Mouse (Mus musculus): ENCODE results near the gene Tfcp2. TPM values are rescaled to one million over a fixed set of nuclear protein-coding genes. Genes with fewer than 3 reads are reported as not detected.
A peak's percentile ranks its signal among the peaks of the same experiment; 100 is the strongest.

Tfcp2 gene
- polyA plus RNA-seq, 1 experiment from 2014 or later: 10.9 TPM

GRCm38 (mm10) chr15:100487050-100487449, 64.8 kb downstream of the Tfcp2 start:
- Histone ChIP-seq H3K79me2 (ENCODE audit: inconsistent target) (no peaks in the 10 kb centered on the region), H3K36me3 (ENCODE audit: inconsistent target) (0 out of 2 replicates have a peak, but pooled peaks cover 9% of the 10 kb centered on the region), H3K27ac (no peak overlapping the region), H3K4me3 (ENCODE audit: inconsistent target) (no peak overlapping the region)
- WGBS (ENCODE audit: missing documents): 72% methylated on average over 2 of the region's 2 CpGs

GRCm38 (mm10) chr15:100486450-100486849, 65.4 kb downstream of the Tfcp2 start:
- Histone ChIP-seq H3K36me3 (ENCODE audit: inconsistent target) (0 out of 2 replicates have a peak, but pooled peaks cover 15% of the 10 kb centered on the region), H3K79me2 (ENCODE audit: inconsistent target) (no peaks in the 10 kb centered on the region), H3K4me3 (ENCODE audit: inconsistent target) (no peak overlapping the region), H3K27ac (no peak overlapping the region)
- WGBS (ENCODE audit: missing documents): 97% methylated on average over 6 of the region's 7 CpGs

- Histone ChIP-seq H3K79me2 (ENCODE audit: inconsistent target) (no peaks in the 10 kb centered on the region), H3K36me3 (ENCODE audit: inconsistent target) (0 out of 2 replicates have a peak, but pooled peaks cover 22% of the 10 kb centered on the region), H3K4me3 (ENCODE audit: inconsistent target) (no peak overlapping the region), H3K27ac (no peak overlapping the region)
- 77% methylated on average over 3 of the region's 3 CpGs for WGBS (ENCODE audit: missing documents)
Measured at GRCm38 (mm10) chr15:100485576-100485975, 66.2 kb downstream of the Tfcp2 start.

- WGBS (ENCODE audit: missing documents): 87% methylated on average over 4 of the region's 4 CpGs
- no peak overlapping the region for H3K27ac ChIP-seq
- no peak overlapping the region for H3K4me3 ChIP-seq (ENCODE audit: inconsistent target)
- no peaks in the 10 kb centered on the region for H3K79me2 ChIP-seq (ENCODE audit: inconsistent target)
- peaks cover 79% of the 10 kb centered on the region for H3K36me3 ChIP-seq (ENCODE audit: inconsistent target)
Measured at GRCm38 (mm10) chr15:100478925-100479324, 72.9 kb downstream of the Tfcp2 start.

GRCm38 (mm10) chr15:100478351-100478750, 73.5 kb downstream of the Tfcp2 start:
- Histone ChIP-seq H3K4me3 (ENCODE audit: inconsistent target) (no peak overlapping the region), H3K79me2 (ENCODE audit: inconsistent target) (no peaks in the 10 kb centered on the region), H3K36me3 (ENCODE audit: inconsistent target) (peaks cover 85% of the 10 kb centered on the region), H3K27ac (no peak overlapping the region)
- 93% methylated on average over 8 of the region's 10 CpGs for WGBS (ENCODE audit: missing documents)

GRCm38 (mm10) chr15:100473926-100474503, 77.8 kb downstream of the Tfcp2 start:
- peaks cover 60% of the 10 kb centered on the region for H3K36me3 ChIP-seq (ENCODE audit: inconsistent target)
- no peak overlapping the region for H3K27ac ChIP-seq
- 96% methylated on average over 7 of the region's 7 CpGs for WGBS (ENCODE audit: missing documents)
- H3K4me3 ChIP-seq (ENCODE audit: inconsistent target): no peak overlapping the region
- H3K79me2 ChIP-seq (ENCODE audit: inconsistent target): no peaks in the 10 kb centered on the region

- no peak overlapping the region for H3K27ac ChIP-seq
- peaks cover 25% of the 10 kb centered on the region; the same call in 1 of the 2 replicates for H3K36me3 ChIP-seq (ENCODE audit: inconsistent target)
- WGBS (ENCODE audit: missing documents): 86% methylated on average over 10 of the region's 10 CpGs
- H3K4me3 ChIP-seq (ENCODE audit: inconsistent target): peak overlapping the region; percentile 91; the same call in 1 of the 2 replicates
- no peaks in the 10 kb centered on the region for H3K79me2 ChIP-seq (ENCODE audit: inconsistent target)
Measured at GRCm38 (mm10) chr15:100470037-100470436, 81.8 kb downstream of the Tfcp2 start.

- no peaks in the 10 kb centered on the region for H3K79me2 ChIP-seq (ENCODE audit: inconsistent target)
- no peak overlapping the region for H3K27ac ChIP-seq
- WGBS (ENCODE audit: missing documents): 2% methylated on average over 19 of the region's 19 CpGs
- H3K4me3 ChIP-seq (ENCODE audit: inconsistent target): peak overlapping the region; percentile 91
- peaks cover 16% of the 10 kb centered on the region; the same call in 1 of the 2 replicates for H3K36me3 ChIP-seq (ENCODE audit: inconsistent target)
Measured at GRCm38 (mm10) chr15:100469189-100469545, 82.6 kb downstream of the Tfcp2 start.

- Histone ChIP-seq H3K79me2 (ENCODE audit: inconsistent target) (no peaks in the 10 kb centered on the region), H3K27ac (no peak within 1 kb of the TSS), H3K4me3 (ENCODE audit: inconsistent target) (peak within 1 kb of the TSS; percentile 91), H3K36me3 (ENCODE audit: inconsistent target) (peaks cover 10% of the 10 kb centered on the region; the same call in 1 of the 2 replicates)
- WGBS (ENCODE audit: missing documents): 1% methylated on average over 84 of the region's 84 CpGs
Measured at GRCm38 (mm10) chr15:100468295-100469188, 83.3 kb downstream of the Tfcp2 start, which contains the start of gene Letmd1. Gene Letmd1 (plus strand): TSS chr15:100469023.

- WGBS (ENCODE audit: missing documents): 55% methylated on average over 6 of the region's 8 CpGs
- Histone ChIP-seq H3K79me2 (ENCODE audit: inconsistent target) (no peaks in the 10 kb centered on the region), H3K27ac (no peak overlapping the region), H3K36me3 (ENCODE audit: inconsistent target) (peaks cover 5% of the 10 kb centered on the region; the same call in 1 of the 2 replicates), H3K4me3 (ENCODE audit: inconsistent target) (peak overlapping the region; percentile 52; the same call in 1 of the 2 replicates)
Measured at GRCm38 (mm10) chr15:100467738-100468137, 84.1 kb downstream of the Tfcp2 start.

GRCm38 (mm10) chr15:100465432-100465831, 86.4 kb downstream of the Tfcp2 start:
- H3K36me3 ChIP-seq (ENCODE audit: inconsistent target): no peaks in the 10 kb centered on the region
- H3K27ac ChIP-seq: no peak overlapping the region
- no peak overlapping the region for H3K4me3 ChIP-seq (ENCODE audit: inconsistent target)
- no peaks in the 10 kb centered on the region for H3K79me2 ChIP-seq (ENCODE audit: inconsistent target)
- WGBS (ENCODE audit: missing documents): 84% methylated on average over 2 of the region's 2 CpGs

GRCm38 (mm10) chr15:100463712-100464111, 88.1 kb downstream of the Tfcp2 start:
- no peaks in the 10 kb centered on the region for H3K79me2 ChIP-seq (ENCODE audit: inconsistent target)
- 16% methylated on average over 6 of the region's 6 CpGs for WGBS (ENCODE audit: missing documents)
- H3K4me3 ChIP-seq (ENCODE audit: inconsistent target): no peak overlapping the region
- H3K27ac ChIP-seq: no peak overlapping the region
- H3K36me3 ChIP-seq (ENCODE audit: inconsistent target): no peaks in the 10 kb centered on the region

- Histone ChIP-seq H3K36me3 (ENCODE audit: inconsistent target) (no peaks in the 10 kb centered on the region), H3K79me2 (ENCODE audit: inconsistent target) (no peaks in the 10 kb centered on the region), H3K4me3 (ENCODE audit: inconsistent target) (no peak overlapping the region), H3K27ac (peak overlapping the region; percentile 95)
- 54% methylated on average over 5 of the region's 5 CpGs for WGBS (ENCODE audit: missing documents)
Measured at GRCm38 (mm10) chr15:100462086-100462485, 89.7 kb downstream of the Tfcp2 start.

GRCm38 (mm10) chr15:100461646-100462045, 90.2 kb downstream of the Tfcp2 start:
- WGBS (ENCODE audit: missing documents): 16% methylated on average over 8 of the region's 9 CpGs
- no peaks in the 10 kb centered on the region for H3K79me2 ChIP-seq (ENCODE audit: inconsistent target)
- H3K27ac ChIP-seq: peak overlapping the region; percentile 95
- no peaks in the 10 kb centered on the region for H3K36me3 ChIP-seq (ENCODE audit: inconsistent target)
- H3K4me3 ChIP-seq (ENCODE audit: inconsistent target): no peak overlapping the region

- Histone ChIP-seq H3K4me3 (ENCODE audit: inconsistent target) (no peak overlapping the region; the same call in 1 of the 2 replicates), H3K27ac (peak overlapping the region; percentile 95), H3K36me3 (ENCODE audit: inconsistent target) (no peaks in the 10 kb centered on the region)
Measured at GRCm38 (mm10) chr15:100460942-100461341, 90.9 kb downstream of the Tfcp2 start.

More at GRCm38 (mm10) chr15:100460942-100461341, 90.9 kb downstream of the Tfcp2 start:
- 16% methylated on average over 12 of the region's 12 CpGs for WGBS (ENCODE audit: missing documents)
- H3K79me2 ChIP-seq (ENCODE audit: inconsistent target): no peaks in the 10 kb centered on the region
